Mouse (Mus musculus) T-helper 2 cell (primary cell): ENCODE results near the gene Gm20814.
"Not testable (repeated sequence)": the region's sequence is repeated elsewhere in the genome, so short reads cannot be mapped to it uniquely, and the experiment has no call there.

ENCODE experiments used
- in situ Hi-C: fragments of 300-600 bp; cut with MboI, MseI; formaldehyde crosslinking; loops from one replicate; pipeline ENCODE4 v1.15.1; 2025; ENCODE audit warnings: high pct_unique_total_duplicates

Gm20814 gene

GRCm38 (mm10) chrY:75195556-75195955, at the start of gene Gm20814:
Gene Gm20814, plus strand, starts transcription at chrY:75195856.
- in situ Hi-C loops = not testable (repeated sequence)
